Mouse (Mus musculus): Measurements from ENCODE around the gene Smyd3. TPM values are rescaled to one million over a fixed set of nuclear protein-coding genes. Genes with fewer than 3 reads are reported as not detected.

The Smyd3 gene
- polyA plus RNA-seq (2015; fragmentation: Illumina TruSeq; extraction: RNeasy Lipid Tissue Mini Kit (QIAGEN cat#74804); ENCODE audit: insufficient read depth, low replicate concordance), result 10.3 TPM

DNA sequence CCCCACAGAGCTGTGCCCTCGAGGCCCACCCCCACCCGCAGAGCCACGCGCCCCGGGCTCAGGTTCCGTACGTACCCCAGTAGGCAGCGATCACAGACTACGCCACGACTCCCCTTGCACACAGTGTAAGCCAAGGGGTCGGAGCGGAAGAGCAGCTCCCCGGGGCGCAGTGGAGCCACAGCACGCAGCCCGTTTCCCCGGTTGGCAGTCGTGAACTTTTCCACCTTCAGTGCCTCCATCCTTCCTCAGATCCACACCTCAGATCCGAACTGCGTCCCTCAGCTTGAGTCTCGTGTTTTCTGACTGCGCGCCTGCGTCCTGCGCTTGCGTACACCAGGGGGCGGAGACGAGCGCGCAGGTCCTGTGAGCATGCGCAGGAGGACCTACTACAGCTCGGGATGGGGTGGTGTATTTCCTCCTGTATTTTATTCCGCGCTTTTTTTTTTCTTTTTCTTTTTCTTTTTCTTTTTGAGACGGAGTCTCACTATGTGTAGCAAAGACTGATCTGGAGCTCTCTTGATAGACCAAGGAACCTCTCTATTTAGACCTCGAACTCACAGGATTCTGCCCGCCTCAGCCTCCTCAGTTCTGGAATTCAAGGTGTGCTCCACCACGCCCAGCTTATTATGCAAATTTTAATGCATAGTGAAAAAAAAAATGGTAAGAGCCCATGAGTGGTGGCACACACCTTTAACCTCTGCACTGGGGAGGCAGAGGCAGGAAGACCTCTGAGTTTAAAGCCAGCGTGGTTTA, at the start of gene Smyd3:
Gene Smyd3, minus strand, starts transcription at position 329 of the 753 bp plus-strand sequence.

DNA sequence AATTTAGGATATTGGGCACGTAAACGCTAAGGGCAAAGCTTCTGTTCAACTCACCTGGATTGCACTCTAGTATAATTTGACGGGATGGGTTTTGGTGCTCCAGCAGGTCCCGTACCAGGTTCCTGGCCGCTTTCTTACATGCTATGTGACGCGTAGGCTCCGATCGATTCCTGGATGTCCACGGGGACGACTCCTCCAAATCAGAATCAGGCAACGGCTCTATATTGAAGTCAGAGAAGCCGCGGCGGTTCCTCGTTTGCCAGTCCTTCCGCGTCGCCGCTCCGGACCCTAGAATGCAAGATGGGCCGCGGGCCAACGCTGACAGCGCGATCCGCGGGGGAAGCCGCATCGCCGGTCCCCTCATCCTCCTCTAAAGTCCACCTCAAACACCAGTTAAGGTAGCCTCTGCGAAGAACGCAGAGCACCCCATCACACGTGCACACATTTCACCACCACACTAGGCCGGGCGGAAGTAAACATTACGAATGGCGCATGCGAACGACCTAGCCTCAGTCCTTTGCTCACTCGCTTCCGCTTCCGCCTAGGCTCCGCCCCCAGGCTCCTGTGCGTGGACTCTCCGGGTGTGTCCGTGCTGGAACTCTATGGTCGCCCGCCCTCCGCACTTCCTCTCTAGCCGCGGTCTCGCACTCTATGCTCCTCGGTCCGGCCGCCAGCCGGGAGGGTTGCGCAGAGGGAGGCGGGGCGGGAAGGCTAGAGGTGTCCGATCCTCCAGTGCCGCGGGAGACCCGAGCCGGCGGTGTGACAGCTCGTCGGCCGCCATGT, 28.1 kb upstream of the Smyd3 start, which contains the start of the genes Tfb2m and Cnst:
Gene Tfb2m, minus strand, starts transcription at position 500 of the 783 bp plus-strand sequence.
Gene Cnst, plus strand, starts transcription at position 603 of the 783 bp plus-strand sequence.

Other genes starting within 250 kb of the Smyd3 start
- 48.3 TPM for gene Tfb2m, start 28.2 kb upstream of the Smyd3 start, polyA plus RNA-seq (2015; fragmentation: Illumina TruSeq; extraction: RNeasy Lipid Tissue Mini Kit (QIAGEN cat#74804); ENCODE audit: insufficient read depth, low replicate concordance)
- 18.6 TPM for gene Cnst, start 28.3 kb upstream of the Smyd3 start, polyA plus RNA-seq (2015; fragmentation: Illumina TruSeq; extraction: RNeasy Lipid Tissue Mini Kit (QIAGEN cat#74804); ENCODE audit: insufficient read depth, low replicate concordance)
- gene Sccpdh, start 150.2 kb upstream of the Smyd3 start, polyA plus RNA-seq (2015; fragmentation: Illumina TruSeq; extraction: RNeasy Lipid Tissue Mini Kit (QIAGEN cat#74804); ENCODE audit: insufficient read depth, low replicate concordance), result 11.5 TPM
- gene Kif28, start 227.2 kb upstream of the Smyd3 start, polyA plus RNA-seq (2015; fragmentation: Illumina TruSeq; extraction: RNeasy Lipid Tissue Mini Kit (QIAGEN cat#74804); ENCODE audit: insufficient read depth, low replicate concordance), result not detected